Mouse (Mus musculus): ENCODE measurements around the gene Angptl8. TPM values are rescaled to one million over a fixed set of nuclear protein-coding genes. Genes with fewer than 3 reads are reported as not detected.

Gene Angptl8
- polyA plus RNA-seq, 1 experiment from 2014 or later = 1.9 TPM

DNA sequence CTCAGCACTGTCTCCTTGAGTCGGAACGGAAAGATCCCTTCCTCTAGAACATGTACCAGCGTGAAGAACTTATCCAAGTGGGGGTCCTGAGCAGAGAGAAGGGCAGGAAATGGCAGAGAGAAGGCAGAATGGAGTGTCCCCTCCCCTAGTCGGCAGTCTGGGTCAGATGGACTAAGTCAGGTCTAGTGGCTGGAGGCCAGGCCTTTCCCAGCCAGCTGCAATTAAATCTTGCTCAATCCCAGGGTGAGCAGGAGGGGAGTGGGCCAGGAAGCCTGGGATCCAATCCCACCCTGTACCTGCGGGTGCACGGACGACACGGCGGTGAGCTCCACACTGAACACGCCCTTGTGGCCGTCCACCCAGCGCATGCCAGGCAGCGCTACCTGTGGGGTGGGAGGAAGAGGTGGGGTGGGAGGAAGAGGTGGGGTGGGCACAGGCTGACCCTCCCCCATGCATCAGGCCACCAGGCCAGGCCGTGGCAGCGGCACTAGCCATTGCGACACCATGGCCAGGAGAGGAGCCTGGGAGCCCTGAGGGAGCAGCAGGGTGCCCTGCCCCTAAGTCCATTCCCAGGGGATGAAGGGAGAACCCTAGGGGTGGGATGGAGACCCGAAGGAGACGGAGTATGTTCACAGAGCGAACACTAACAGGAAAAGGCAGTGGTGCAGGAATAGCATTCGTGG lies 3.6 kb upstream of the Angptl8 start:
- Histone ChIP-seq H3K4me3 (no peak overlapping the region), H3K4me1 (replicated peaks) (no peaks in the 10 kb centered on the region), H3K27ac (ENCODE audit: poor library complexity, severe bottlenecking) (no peak overlapping the region), H3K27me3 (replicated peaks) (no peaks in the 10 kb centered on the region), H3K4me2 (no peak overlapping the region), H3K9ac (no peak overlapping the region), H3K36me3 (peaks cover 80% of the 10 kb centered on the region), H3K9me3 (replicated peaks) (no peaks in the 10 kb centered on the region)
- 88% methylated on average over 20 of the region's 20 CpGs for WGBS
- ATAC-seq (ENCODE audit: insufficient number of reproducible peaks, low FRiP score) = no peak

DNA sequence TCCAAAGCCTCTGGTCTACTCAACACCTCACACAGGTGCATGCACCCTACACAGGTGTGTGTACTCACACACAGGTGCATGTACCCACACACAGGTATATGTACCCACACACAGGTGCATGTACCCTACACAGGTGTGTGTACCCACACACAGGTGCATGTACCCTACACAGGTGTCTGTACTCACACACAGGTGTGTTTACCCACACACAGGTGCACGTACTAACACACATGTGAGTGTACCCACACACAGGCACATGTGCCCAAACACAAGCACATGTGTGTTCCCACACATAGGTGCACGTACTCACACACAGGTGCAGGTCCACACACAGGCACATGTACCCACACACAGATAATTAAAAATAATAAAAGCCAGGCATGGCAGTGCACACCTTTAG lies 2.4 kb downstream of the Angptl8 start:
- H3K9me3 ChIP-seq (replicated peaks) = no peaks in the 10 kb centered on the region
- peaks cover 82% of the 10 kb centered on the region for H3K36me3 ChIP-seq
- no peak overlapping the region for H3K27ac ChIP-seq (ENCODE audit: poor library complexity, severe bottlenecking)
- no peak overlapping the region for H3K4me3 ChIP-seq
- H3K27me3 ChIP-seq (replicated peaks) = no peaks in the 10 kb centered on the region
- peaks cover 5% of the 10 kb centered on the region for H3K4me1 ChIP-seq (replicated peaks)
- H3K9ac ChIP-seq = no peak overlapping the region
- 95% methylated on average over 2 of the region's 2 CpGs for WGBS
- no peak overlapping the region for H3K4me2 ChIP-seq
- ATAC-seq (ENCODE audit: insufficient number of reproducible peaks, low FRiP score) = no peak

DNA sequence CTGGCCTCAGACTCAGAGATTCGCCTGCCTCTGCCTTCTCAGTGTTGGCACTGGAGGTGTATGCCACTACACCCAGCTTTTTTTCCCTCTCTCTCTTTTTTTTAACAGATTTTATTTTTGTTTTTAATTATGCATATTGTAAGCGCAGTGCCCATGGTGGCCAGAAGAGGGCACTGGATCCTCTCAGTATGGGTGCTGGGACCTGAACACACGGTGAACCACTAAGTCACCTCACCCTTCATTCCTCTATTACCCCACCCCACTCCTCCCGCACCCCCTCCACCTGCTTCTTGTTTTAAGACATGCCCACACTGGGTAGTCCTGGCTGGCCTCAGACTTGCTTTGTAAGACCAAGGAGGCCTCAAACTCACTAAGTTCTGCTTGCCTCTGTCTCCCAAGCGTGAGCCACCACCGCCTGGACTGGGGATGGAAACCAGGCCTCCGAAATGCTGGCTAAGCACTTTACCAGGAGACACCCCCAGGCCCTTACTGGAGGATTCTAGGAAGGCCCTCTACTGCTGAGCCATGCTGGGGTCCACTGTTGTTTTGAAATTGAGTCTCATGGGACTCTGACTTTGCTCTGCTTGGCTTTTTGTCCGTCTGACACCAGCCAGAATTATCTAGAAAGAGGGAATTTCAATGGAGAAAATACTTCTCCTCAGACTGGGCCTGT lies 4.9 kb downstream of the Angptl8 start:
- H3K9ac ChIP-seq = no peak overlapping the region
- no peaks in the 10 kb centered on the region for H3K9me3 ChIP-seq (replicated peaks)
- peaks cover 14% of the 10 kb centered on the region for H3K4me1 ChIP-seq (replicated peaks)
- H3K4me2 ChIP-seq = no peak overlapping the region
- 56% methylated on average over 8 of the region's 8 CpGs for WGBS
- no peak for ATAC-seq (ENCODE audit: insufficient number of reproducible peaks, low FRiP score)
- H3K27ac ChIP-seq (ENCODE audit: poor library complexity, severe bottlenecking) = no peak overlapping the region
- H3K36me3 ChIP-seq = peaks cover 86% of the 10 kb centered on the region
- H3K27me3 ChIP-seq (replicated peaks) = no peaks in the 10 kb centered on the region
- no peak overlapping the region for H3K4me3 ChIP-seq

DNA sequence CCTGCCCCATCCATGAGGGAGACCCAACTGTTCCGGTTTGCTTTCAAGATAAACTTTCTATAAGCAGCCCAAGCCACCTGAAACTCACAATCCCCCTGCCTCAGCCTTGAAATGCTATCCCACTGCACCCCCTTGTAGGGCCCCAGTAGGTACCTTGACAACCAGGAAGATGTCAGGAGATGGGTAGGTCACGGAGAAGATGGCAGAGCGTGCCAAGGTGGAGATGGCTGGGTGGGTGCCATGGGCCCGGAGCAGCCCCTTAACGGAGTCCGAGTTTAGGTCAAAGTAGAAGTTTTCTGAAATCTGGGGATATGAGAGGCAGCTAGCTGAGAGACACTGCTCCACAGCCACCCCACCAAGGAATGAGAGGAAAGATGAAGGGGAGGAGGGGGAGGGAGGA lies 6.0 kb downstream of the Angptl8 start:
- Histone ChIP-seq H3K27ac (ENCODE audit: poor library complexity, severe bottlenecking) (no peak overlapping the region), H3K36me3 (peaks cover 85% of the 10 kb centered on the region)
- 88% methylated on average over 6 of the region's 6 CpGs for WGBS

DNA sequence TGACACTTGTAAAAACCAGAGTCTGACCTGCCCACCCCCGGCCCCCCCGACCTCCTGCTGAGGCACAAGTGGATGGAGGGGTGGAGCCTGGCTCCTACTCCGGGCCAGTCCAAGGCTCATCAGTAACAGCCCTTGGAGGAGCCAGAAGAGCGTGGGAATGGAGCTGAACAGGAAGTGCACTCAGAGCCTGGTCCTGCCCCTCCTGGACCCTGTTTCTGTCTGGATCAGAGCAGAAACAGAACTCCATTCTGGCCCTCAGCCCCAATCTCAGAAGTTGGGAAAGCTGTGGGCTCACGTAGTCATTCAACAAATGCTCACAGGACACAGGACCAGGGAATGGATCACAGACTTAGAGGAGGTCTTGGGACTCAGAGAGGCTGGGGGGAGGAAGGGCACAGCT lies 7.1 kb downstream of the Angptl8 start:
- WGBS = 28% methylated on average over 5 of the region's 5 CpGs
- H3K4me3 ChIP-seq = no peak overlapping the region
- peak; percentile 15; the same call in 1 of the 2 replicates for ATAC-seq (ENCODE audit: insufficient number of reproducible peaks, low FRiP score)
- H3K4me1 ChIP-seq (replicated peaks) = peaks cover 35% of the 10 kb centered on the region
- H3K4me2 ChIP-seq = no peak overlapping the region
- H3K27ac ChIP-seq (ENCODE audit: poor library complexity, severe bottlenecking) = peak overlapping the region; percentile 72
- no peaks in the 10 kb centered on the region for H3K27me3 ChIP-seq (replicated peaks)
- H3K36me3 ChIP-seq = peaks cover 75% of the 10 kb centered on the region
- no peaks in the 10 kb centered on the region for H3K9me3 ChIP-seq (replicated peaks)
- H3K9ac ChIP-seq = peak overlapping the region; percentile 42; the same call in 1 of the 2 replicates

More for the DNA sequence above, 6.0 kb downstream of the Angptl8 start:
- Histone ChIP-seq H3K9me3 (replicated peaks) (no peaks in the 10 kb centered on the region), H3K27me3 (replicated peaks) (no peaks in the 10 kb centered on the region), H3K9ac (no peak overlapping the region), H3K4me2 (no peak overlapping the region), H3K4me3 (no peak overlapping the region), H3K4me1 (replicated peaks) (peaks cover 24% of the 10 kb centered on the region)
- no peak for ATAC-seq (ENCODE audit: insufficient number of reproducible peaks, low FRiP score)

DNA sequence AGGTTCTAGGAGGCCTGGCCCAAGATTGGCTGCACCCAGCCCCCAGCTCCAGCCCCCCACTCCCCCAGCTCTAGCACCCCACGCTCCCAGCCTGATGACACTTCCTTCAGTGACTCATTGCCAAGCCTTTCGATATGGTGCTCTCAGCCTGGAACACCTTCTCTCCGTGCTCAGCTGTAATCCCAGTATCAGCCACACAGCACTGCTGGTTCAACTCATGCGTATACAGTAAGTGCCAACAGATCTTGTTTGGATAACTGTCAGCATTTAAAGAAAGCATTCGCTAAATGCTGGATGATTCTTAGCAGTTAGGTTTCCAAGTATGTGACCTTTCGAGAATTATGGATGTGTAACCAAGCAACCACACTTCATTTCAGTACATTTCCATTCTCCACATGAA lies 7.8 kb downstream of the Angptl8 start:
- Histone ChIP-seq H3K4me2 (no peak overlapping the region), H3K9ac (peak overlapping the region; percentile 42; the same call in 1 of the 2 replicates), H3K36me3 (peaks cover 68% of the 10 kb centered on the region), H3K9me3 (replicated peaks) (no peaks in the 10 kb centered on the region), H3K4me1 (replicated peaks) (peaks cover 42% of the 10 kb centered on the region), H3K27ac (ENCODE audit: poor library complexity, severe bottlenecking) (peak overlapping the region; percentile 72), H3K27me3 (replicated peaks) (no peaks in the 10 kb centered on the region), H3K4me3 (no peak overlapping the region)
- 61% methylated on average over 6 of the region's 6 CpGs for WGBS
- ATAC-seq (ENCODE audit: insufficient number of reproducible peaks, low FRiP score) = no peak

DNA sequence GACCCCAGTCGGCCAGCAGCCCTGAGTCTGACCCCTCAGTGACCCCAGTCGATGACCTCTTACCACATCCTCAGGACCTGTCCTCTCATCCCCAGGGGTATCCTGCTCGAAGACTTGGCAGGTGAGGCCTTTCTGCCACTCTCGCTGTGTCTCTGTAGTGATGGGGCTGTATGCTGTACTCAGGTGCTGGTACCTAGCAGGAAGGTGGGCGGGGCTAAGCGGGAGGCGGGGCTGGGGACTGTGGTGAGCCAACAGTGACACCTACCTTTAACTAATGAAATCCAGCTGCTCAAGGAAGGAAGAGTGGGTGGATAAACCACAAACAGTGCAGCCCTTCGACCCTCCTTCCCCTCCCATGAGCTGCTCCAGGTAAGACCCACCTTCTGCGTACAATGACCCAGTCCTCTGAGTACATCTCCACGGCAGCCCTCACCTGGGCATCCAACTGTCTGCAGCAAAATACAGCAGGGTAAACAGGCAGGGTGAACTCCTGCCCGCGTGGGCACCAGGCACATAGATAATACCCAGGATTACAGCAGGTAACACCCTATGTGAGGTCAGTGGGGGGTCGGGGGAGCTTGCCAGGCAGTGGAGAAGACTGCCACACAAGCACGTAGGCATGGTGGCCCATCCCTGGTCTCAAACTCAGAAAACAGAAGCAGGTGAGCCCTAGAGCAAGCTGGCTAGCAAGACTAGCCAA lies 10.2 kb downstream of the Angptl8 start:
- Histone ChIP-seq H3K4me3 (no peak overlapping the region), H3K9me3 (replicated peaks) (no peaks in the 10 kb centered on the region), H3K4me1 (replicated peaks) (peaks cover 53% of the 10 kb centered on the region), H3K27ac (ENCODE audit: poor library complexity, severe bottlenecking) (peak overlapping the region; percentile 90), H3K36me3 (peaks cover 48% of the 10 kb centered on the region), H3K4me2 (0 out of 2 replicates have a peak overlapping the region, but pooled peaks have one; percentile 68), H3K9ac (no peak overlapping the region), H3K27me3 (replicated peaks) (no peaks in the 10 kb centered on the region)
- WGBS = 43% methylated on average over 14 of the region's 14 CpGs
- ATAC-seq (ENCODE audit: insufficient number of reproducible peaks, low FRiP score) = no peak

DNA sequence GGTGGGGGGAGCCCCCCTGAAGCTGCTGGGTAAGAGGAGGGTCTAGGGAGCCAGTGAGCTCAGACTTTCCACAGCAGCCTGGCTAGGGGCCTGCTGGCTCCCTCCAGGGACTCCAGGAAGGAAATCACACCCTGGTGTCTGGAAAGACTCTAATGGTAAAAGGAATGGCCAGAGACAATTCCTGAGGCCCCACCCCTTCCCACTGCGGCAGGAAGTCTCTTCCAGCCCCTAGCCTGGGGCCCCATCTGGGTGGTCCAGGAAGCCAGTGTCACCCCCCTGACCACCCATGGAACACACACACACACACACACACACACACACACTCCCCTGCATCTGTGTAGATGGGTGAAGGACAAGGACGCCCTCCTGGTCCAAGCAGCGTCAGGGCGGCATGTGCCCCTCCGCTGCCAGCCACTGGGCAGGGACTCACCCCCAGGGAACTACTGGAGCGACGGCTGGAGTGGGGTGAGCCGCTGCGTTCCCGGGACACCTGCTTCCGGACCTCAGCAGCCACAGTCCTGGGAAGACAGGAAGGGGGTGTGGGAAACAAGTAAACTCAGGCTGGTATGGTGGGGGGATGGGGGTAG lies 11.5 kb downstream of the Angptl8 start:
- Histone ChIP-seq H3K9me3 (replicated peaks) (no peaks in the 10 kb centered on the region), H3K27ac (ENCODE audit: poor library complexity, severe bottlenecking) (peak overlapping the region; percentile 90), H3K4me3 (peak overlapping the region; percentile 38), H3K4me1 (replicated peaks) (peaks cover 53% of the 10 kb centered on the region), H3K4me2 (peak overlapping the region; percentile 68), H3K27me3 (replicated peaks) (no peaks in the 10 kb centered on the region), H3K36me3 (peaks cover 36% of the 10 kb centered on the region), H3K9ac (peak overlapping the region; percentile 71)
- ATAC-seq (ENCODE audit: insufficient number of reproducible peaks, low FRiP score) = peak; percentile 79
- WGBS = 10% methylated on average over 11 of the region's 11 CpGs

DNA sequence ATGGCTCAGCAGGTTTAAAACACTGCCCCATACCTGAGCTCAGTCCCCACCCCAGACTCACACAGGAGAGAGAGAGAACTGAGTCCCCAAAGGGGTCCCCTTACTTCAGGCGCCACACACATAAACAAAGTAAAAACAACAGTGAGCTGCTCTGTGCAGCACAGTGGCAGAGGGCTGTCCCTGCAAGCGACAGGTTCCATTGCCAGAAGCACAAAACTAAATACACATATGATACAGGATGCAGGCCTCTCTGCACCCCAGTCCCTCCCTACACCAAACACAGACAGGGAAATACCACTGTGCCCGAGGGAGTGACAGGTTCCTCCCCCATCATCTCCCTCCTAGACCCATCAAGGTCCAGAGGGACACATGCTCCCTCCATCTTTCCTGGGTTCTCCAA lies 12.1 kb downstream of the Angptl8 start:
- Histone ChIP-seq H3K27me3 (replicated peaks) (no peaks in the 10 kb centered on the region), H3K4me1 (replicated peaks) (peaks cover 54% of the 10 kb centered on the region), H3K9me3 (replicated peaks) (no peaks in the 10 kb centered on the region), H3K9ac (peak overlapping the region; percentile 71), H3K36me3 (peaks cover 32% of the 10 kb centered on the region), H3K4me3 (peak overlapping the region; percentile 38), H3K27ac (ENCODE audit: poor library complexity, severe bottlenecking) (peak overlapping the region; percentile 90), H3K4me2 (peak overlapping the region; percentile 68)
- ATAC-seq (ENCODE audit: insufficient number of reproducible peaks, low FRiP score) = 0 out of 2 replicates have a peak, but pooled peaks have one; percentile 6
- WGBS = 17% methylated on average over 3 of the region's 3 CpGs

DNA sequence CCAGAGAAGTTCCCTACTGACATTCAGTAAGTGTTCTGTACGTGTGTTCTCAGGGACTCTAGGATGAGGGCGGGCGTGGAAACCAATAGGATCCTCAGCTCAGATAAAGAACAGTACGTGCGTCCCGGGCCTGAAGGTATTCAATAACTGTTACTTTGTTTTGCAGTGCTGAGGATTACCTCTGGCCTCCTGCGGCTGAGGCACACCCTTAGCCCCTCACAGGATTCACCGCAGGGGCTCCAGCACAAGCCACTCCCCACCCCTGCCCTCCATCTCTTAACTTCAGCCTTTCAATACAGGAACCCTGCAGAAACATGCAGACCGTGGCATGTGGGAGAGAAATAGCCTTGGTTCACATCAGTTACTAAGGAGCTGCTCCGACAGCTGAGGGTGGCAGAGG lies 12.6 kb downstream of the Angptl8 start:
- Histone ChIP-seq H3K36me3 (peaks cover 27% of the 10 kb centered on the region), H3K4me1 (replicated peaks) (peaks cover 49% of the 10 kb centered on the region), H3K27ac (ENCODE audit: poor library complexity, severe bottlenecking) (peak overlapping the region; percentile 90), H3K9ac (peak overlapping the region; percentile 71), H3K4me3 (no peak overlapping the region), H3K27me3 (replicated peaks) (no peaks in the 10 kb centered on the region), H3K4me2 (peak overlapping the region; percentile 68), H3K9me3 (replicated peaks) (no peaks in the 10 kb centered on the region)
- no peak for ATAC-seq (ENCODE audit: insufficient number of reproducible peaks, low FRiP score)
- 30% methylated on average over 10 of the region's 10 CpGs for WGBS
